Mouse (Mus musculus): Measurements from ENCODE around the gene 2900011O08Rik. TPM values are rescaled to one million over a fixed set of nuclear protein-coding genes. Genes with fewer than 3 reads are reported as not detected.

2900011O08Rik gene
- total RNA-seq (2023): not detected in 2 replicates

GRCm38 (mm10) chr16:13986574-13987478, at the start of gene 2900011O08Rik, which contains the start of gene Ifitm7:
TSS of gene 2900011O08Rik (plus strand) at chr16:13986604.
TSS of gene Ifitm7 (minus strand) at chr16:13986888.

Other genes with a start within 250 kb of the 2900011O08Rik start
- gene Rrn3, start 205.9 kb upstream of the 2900011O08Rik start, total RNA-seq (2023): 7.7 and 8.2 TPM in 2 replicates
- gene Ntan1, start 167.8 kb upstream of the 2900011O08Rik start, total RNA-seq (2023): 30.4 and 34.8 TPM in 2 replicates
- gene Pdxdc1, start 83.5 kb upstream of the 2900011O08Rik start, total RNA-seq (2023): 35.9 and 68.0 TPM in 2 replicates
- gene Mpv17l, start 83.4 kb upstream of the 2900011O08Rik start, total RNA-seq (2023): 1.2 and 1.3 TPM in 2 replicates
- not detected in 2 replicates for gene Ifitm7, start 284 bp downstream of the 2900011O08Rik start, total RNA-seq (2023)
- gene Nde1, start 176.7 kb downstream of the 2900011O08Rik start, total RNA-seq (2023): 28.5 and 35.3 TPM in 2 replicates
- 30.9 and 37.7 TPM in 2 replicates for gene Marf1, start 176.7 kb downstream of the 2900011O08Rik start, total RNA-seq (2023)